Mouse (Mus musculus) CD8-positive naive resting alpha-beta T cell, adult 57 days (primary cell): ENCODE data around the gene Vmn2r77. TPM values are rescaled to one million over a fixed set of nuclear protein-coding genes. Genes with fewer than 3 reads are reported as not detected.

Experiments used
- total RNA-seq: library from RNA; stranded (reverse); gene quantifications from one replicate; pipeline ENCODE4 v1.2.4, GENCODE M21; 2023

The Vmn2r77 gene
- total RNA-seq: not detected

GRCm38 (mm10) chr7:86794727-86795126 lies at the start of gene Vmn2r77:
Gene Vmn2r77 (plus strand): TSS chr7:86795027.

GRCm38 (mm10) chr7:86775617-86776325 lies 19.1 kb upstream of the Vmn2r77 start, which contains the start of gene Folh1:
Gene Folh1 (minus strand): TSS chr7:86775943.

Other genes starting within 250 kb of the Vmn2r77 start
- gene Olfr295, start 211.2 kb upstream of the Vmn2r77 start, total RNA-seq: not detected
- not detected for gene Olfr294, start 178.4 kb upstream of the Vmn2r77 start, total RNA-seq
- not detected for gene Olfr293, start 146.0 kb upstream of the Vmn2r77 start, total RNA-seq
- not detected for gene Olfr292, start 106.7 kb upstream of the Vmn2r77 start, total RNA-seq
- not detected for gene Folh1, start 19.1 kb upstream of the Vmn2r77 start, total RNA-seq
- gene Vmn2r78, start 120.1 kb downstream of the Vmn2r77 start, total RNA-seq: not detected
- gene Vmn2r79, start 201.1 kb downstream of the Vmn2r77 start, total RNA-seq: not detected